Mouse (Mus musculus) E14TG2a.4 (cell line): ENCODE measurements around the gene Hdgfl2.

Experiments
- H3K27me3 ChIP-seq: 2 replicates; pipeline ENCODE4 v1.6.1; 2014; ENCODE audit warnings: low read length, control low read depth; ENCODE audit not compliant: insufficient read depth
- H3K36me3 ChIP-seq: 2 replicates; pipeline ENCODE4 v1.6.1; 2014; ENCODE audit warnings: low read length, control low read depth; ENCODE audit not compliant: insufficient read depth
- H3K4me1 ChIP-seq: replicated peaks from 2 replicates; pipeline ENCODE4 v1.6.1; 2014; ENCODE audit warnings: low read depth, low read length, control low read depth
- H3K4me3 ChIP-seq: replicated peaks from 2 replicates; pipeline ENCODE4 v1.5.1; 2014; ENCODE audit warnings: mild to moderate bottlenecking, low read length
- H3K9me3 ChIP-seq: 2 replicates; pipeline ENCODE4 v1.6.1; 2014; ENCODE audit warnings: low read length, control low read depth
- CTCF ChIP-seq: conservative IDR thresholded peaks from 2 replicates; pipeline ENCODE4 v1.5.1; 2014; ENCODE audit warnings: low read length
- NANOG ChIP-seq: IDR thresholded peaks from 2 replicates; pipeline ENCODE4 v1.6.1; 2014; ENCODE audit warnings: borderline replicate concordance, low read length, mixed read lengths
- POU5F1 ChIP-seq: IDR thresholded peaks from 2 replicates; pipeline ENCODE4 v1.6.1; 2014; ENCODE audit warnings: low read length, borderline replicate concordance

Gene Hdgfl2

DNA sequence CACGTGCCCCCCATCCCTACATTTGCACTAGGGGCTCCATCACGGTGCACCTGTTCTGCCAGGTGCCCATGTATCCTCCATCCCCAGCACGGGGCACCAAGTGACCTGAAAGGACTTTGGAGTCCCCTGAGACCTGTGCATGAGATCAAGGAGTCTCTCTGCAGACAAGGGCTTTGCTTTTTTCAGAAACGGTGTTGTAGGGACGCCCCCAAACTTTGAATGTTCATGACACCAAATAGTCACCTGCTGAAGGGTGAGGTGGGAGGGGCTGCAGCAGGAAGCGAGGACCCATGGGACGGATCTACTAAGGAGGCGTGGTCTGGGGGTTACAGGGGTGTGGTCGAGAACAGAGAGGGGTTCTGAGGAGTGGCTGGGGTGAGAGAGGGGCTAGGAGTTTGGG is 68.8 kb downstream of the Hdgfl2 start:
- Histone ChIP-seq H3K36me3 (no peaks in the 10 kb centered on the region), H3K9me3 (no peaks in the 10 kb centered on the region), H3K4me3 (peak overlapping the region; percentile 59), H3K4me1 (peaks cover 40% of the 10 kb centered on the region), H3K27me3 (peaks cover 94% of the 10 kb centered on the region)
- TF ChIP-seq CTCF = no peak
- no peak for TF ChIP-seq POU5F1

- Histone ChIP-seq H3K4me1 (peaks cover 36% of the 10 kb centered on the region), H3K4me3 (peak overlapping the region; percentile 59), H3K36me3 (no peaks in the 10 kb centered on the region), H3K27me3 (peaks cover 94% of the 10 kb centered on the region), H3K9me3 (no peaks in the 10 kb centered on the region)
- TF ChIP-seq NANOG (no peak), POU5F1 (no peak), CTCF (no peak)
These were observed 69.6 kb downstream of the Hdgfl2 start for GRCm38 (mm10) chr17:56148790-56149618.

GRCm38 (mm10) chr17:56149897-56150296 is 70.5 kb downstream of the Hdgfl2 start:
- no peak for TF ChIP-seq POU5F1
- TF ChIP-seq CTCF = no peak
- no peak for TF ChIP-seq NANOG
- Histone ChIP-seq H3K4me1 (peaks cover 33% of the 10 kb centered on the region), H3K9me3 (no peaks in the 10 kb centered on the region), H3K27me3 (peaks cover 94% of the 10 kb centered on the region), H3K4me3 (no peak overlapping the region), H3K36me3 (no peaks in the 10 kb centered on the region)
